In genomic region chr19:53800365-53800999, GRCm38 (mm10) we compare ENCODE assay signal across 9 mouse cellular contexts.
DNase-seq lines count a peak whose midpoint lies in the region; ATAC-seq lines count a peak whose summit lies in the region.
"Had no signal": no experiment of that assay in that cellular context is flagged by ENCODE, and none has a peak within 500 bp of the region (broad histone marks: within the 10 kb centered on the region; RNA-seq: fewer than 3 reads in every experiment).

No protein-coding gene starts in this region.

- no peaks in the 10 kb centered on the region for H3K9me3 ChIP-seq in kidney, embryonic 15.5 days (replicated peaks)
- H3K9me3 ChIP-seq in embryonic facial prominence, embryonic 15.5 days (replicated peaks): no peaks in the 10 kb centered on the region
- H3K9me3 ChIP-seq: lung, embryonic 15.5 days had no signal

- H3K4me3 ChIP-seq in kidney, embryonic 15.5 days (replicated peaks): no peak overlapping the region
- no peak overlapping the region for H3K4me3 ChIP-seq in embryonic facial prominence, embryonic 15.5 days (replicated peaks)
- no peak overlapping the region for H3K4me3 ChIP-seq in macrophage (ENCODE audit: inconsistent target)
- H3K4me3 ChIP-seq: lung, embryonic 15.5 days had no signal

- no peak for DNase-seq in kidney, postnatal 14 days
- DNase-seq in MEL-GATA-1-ER (ENCODE audit: extremely low read depth, low read depth): peak; percentile 73
- DNase-seq in gastrocnemius, postnatal 14 days: no peak
- DNase-seq in kidney, adult 8-10 months: no peak
- DNase-seq in c-Kit-positive CD71-positive TER-119-positive erythroid progenitor cells, embryonic 14.5 days (ENCODE audit: low spot score): no peak

- H3K27me3 ChIP-seq in kidney, embryonic 15.5 days: no peaks in the 10 kb centered on the region
- H3K27me3 ChIP-seq in embryonic facial prominence, embryonic 15.5 days: no peaks in the 10 kb centered on the region
- H3K27me3 ChIP-seq: lung, embryonic 15.5 days had no signal

- no peak overlapping the region for H3K9ac ChIP-seq in kidney, embryonic 15.5 days
- H3K9ac ChIP-seq in embryonic facial prominence, embryonic 15.5 days: no peak overlapping the region
- H3K9ac ChIP-seq: lung, embryonic 15.5 days had no signal

- intact Hi-C loops in gastrocnemius, postnatal 14 days (cut with DNase I; ENCODE audit: low total_unique reads): no loop called here

- peaks cover 27% of the 10 kb centered on the region for H3K4me1 ChIP-seq in kidney, embryonic 15.5 days
- H3K4me1 ChIP-seq in embryonic facial prominence, embryonic 15.5 days: peaks cover 16% of the 10 kb centered on the region

- H3K36me3 ChIP-seq in kidney, embryonic 15.5 days: no peaks in the 10 kb centered on the region
- H3K36me3 ChIP-seq in embryonic facial prominence, embryonic 15.5 days: no peaks in the 10 kb centered on the region
- no peaks in the 10 kb centered on the region for H3K36me3 ChIP-seq in macrophage (ENCODE audit: inconsistent target)
- H3K36me3 ChIP-seq: lung, embryonic 15.5 days had no signal

- no peaks in the 10 kb centered on the region for H3K79me2 ChIP-seq in macrophage (ENCODE audit: inconsistent target)

- ATAC-seq in kidney, embryonic 15.5 days (replicated peaks; ENCODE audit: low FRiP score): 0 out of 2 replicates have a peak, but pooled peaks have one; percentile 4
- peak; percentile 12; the same call in 1 of the 2 replicates for ATAC-seq in embryonic facial prominence, embryonic 15.5 days (ENCODE audit: insufficient number of reproducible peaks, low FRiP score, low TSS enrichment, low read depth)

- WGBS in kidney, embryonic 15.5 days: 71% methylated on average over 15 of the region's 15 CpGs
- WGBS in embryonic facial prominence, embryonic 15.5 days: 51% methylated on average over 15 of the region's 15 CpGs
- 52% methylated on average over 15 of the region's 15 CpGs for WGBS in macrophage (ENCODE audit: missing documents)

- no peak overlapping the region for H3K27ac ChIP-seq in kidney, embryonic 15.5 days
- peak overlapping the region; percentile 18; the same call in 1 of the 2 replicates for H3K27ac ChIP-seq in embryonic facial prominence, embryonic 15.5 days (replicated peaks)
- peak overlapping the region; percentile 7; the same call in 1 of the 2 replicates for H3K27ac ChIP-seq in macrophage
- H3K27ac ChIP-seq: lung, embryonic 15.5 days had no signal

- no peak overlapping the region for H3K4me2 ChIP-seq in kidney, embryonic 15.5 days
- H3K4me2 ChIP-seq in embryonic facial prominence, embryonic 15.5 days (replicated peaks): no peak overlapping the region; the same call in 1 of the 2 replicates
- H3K4me2 ChIP-seq: lung, embryonic 15.5 days had no signal
